Mouse (Mus musculus) hindbrain, embryonic 16.5 days (tissue): ENCODE measurements around the gene Olfr270. TPM values are rescaled to one million over a fixed set of nuclear protein-coding genes. Genes with fewer than 3 reads are reported as not detected.

Source experiments
- ATAC-seq: fragments of 200-750 bp; cut with Nextera tagmentation; 2 replicates; pipeline ENCODE4 v1.8.0; 2017; ENCODE audit warnings: moderate TSS enrichment, moderate library complexity
- H3K27ac ChIP-seq: fragments of 300-500 bp; sonication (generic); 2 replicates; pipeline ENCODE4 v1.5.1; 2014; ENCODE audit warnings: low read depth, mild to moderate bottlenecking, control low read depth, low read length, moderate library complexity
- H3K27me3 ChIP-seq: fragments of 300-500 bp; sonication (generic); replicated peaks from 2 replicates; pipeline ENCODE4 v1.6.1; 2014; ENCODE audit warnings: low read length; ENCODE audit not compliant: control insufficient read depth, insufficient read depth
- H3K36me3 ChIP-seq: fragments of 300-500 bp; sonication (generic); 2 replicates; pipeline ENCODE4 v1.6.1; 2014; ENCODE audit warnings: mild to moderate bottlenecking, low read length, moderate library complexity, mixed read lengths; ENCODE audit not compliant: control insufficient read depth, insufficient read depth
- H3K4me1 ChIP-seq: fragments of 300-500 bp; sonication (generic); 2 replicates; pipeline ENCODE4 v1.6.1; 2014; ENCODE audit warnings: low read depth, low read length; ENCODE audit not compliant: control insufficient read depth, insufficient read depth
- H3K4me2 ChIP-seq: fragments of 300-500 bp; sonication (generic); 2 replicates; pipeline ENCODE4 v1.6.1; 2014; ENCODE audit warnings: mild to moderate bottlenecking, low read length, control low read depth, moderate library complexity
- H3K4me3 ChIP-seq: fragments of 300-500 bp; sonication (generic); 2 replicates; pipeline ENCODE4 v1.5.1; 2014; ENCODE audit warnings: mild to moderate bottlenecking, low read length, control low read depth, moderate library complexity
- H3K9ac ChIP-seq: fragments of 300-500 bp; sonication (generic); 2 replicates; pipeline ENCODE4 v1.6.1; 2014; ENCODE audit warnings: low read depth, mild to moderate bottlenecking, control low read depth, low read length, moderate library complexity
- H3K9me3 ChIP-seq: fragments of 300-500 bp; sonication (generic); 2 replicates; pipeline ENCODE4 v1.6.1; 2014; ENCODE audit warnings: mild to moderate bottlenecking, low read length, moderate library complexity; ENCODE audit not compliant: control insufficient read depth
- WGBS: fragments of 180-500 bp; shearing (Covaris S2); extraction: QIAGEN DNeasy Blood & Tissue Kit; methylation state at CpG from one replicate; pipeline ENCODE4 v1.1.7; 2014; 5-methylcytosine and 5-hydroxymethylcytosine counted together
- polyA plus RNA-seq: library from polyadenylated mRNA; unstranded; fragments of >200 nt; fragmentation: Nextera tagmentation; extraction: Ambion mirVana; gene quantifications from 2 replicates; pipeline ENCODE4 v1.2.1, GENCODE M21; 2015

The Olfr270 gene
- polyA plus RNA-seq, 1 experiment from 2014 or later, result not detected

DNA sequence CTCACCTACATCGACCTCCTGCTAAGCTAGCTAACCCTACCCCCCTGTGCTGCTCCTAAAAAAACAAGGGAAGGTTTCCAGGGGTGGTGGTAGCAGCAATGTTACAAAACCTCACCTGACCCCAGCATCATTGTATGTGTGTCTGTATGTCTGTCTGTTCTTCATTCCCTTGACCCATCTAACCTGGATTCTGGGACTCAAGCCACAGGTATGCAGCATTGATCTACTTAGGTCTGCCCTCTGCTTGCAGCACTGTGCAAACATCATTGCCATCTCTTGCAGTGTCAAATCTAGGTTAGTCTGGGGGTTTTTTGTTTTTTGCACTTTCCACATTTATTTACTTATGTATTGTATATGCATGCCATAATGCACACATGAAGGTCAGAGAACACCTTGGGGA is 54.0 kb downstream of the Olfr270 start:
- ATAC-seq, result no peak
- Histone ChIP-seq H3K27me3 (no peaks in the 10 kb centered on the region), H3K4me3 (no peak overlapping the region), H3K4me2 (no peak overlapping the region), H3K9me3 (no peaks in the 10 kb centered on the region), H3K36me3 (peaks cover 41% of the 10 kb centered on the region), H3K4me1 (no peaks in the 10 kb centered on the region), H3K9ac (no peak overlapping the region), H3K27ac (no peak overlapping the region)
- 85% methylated on average over 1 of the region's 1 CpGs for WGBS

Other genes with a start within 250 kb of the Olfr270 start
- gene Olfr275, start 149.9 kb upstream of the Olfr270 start, polyA plus RNA-seq, result not detected in 2 replicates
- gene Olfr273, start 105.3 kb upstream of the Olfr270 start, polyA plus RNA-seq, result not detected in 2 replicates
- not detected in 2 replicates for gene Olfr272, start 45.4 kb upstream of the Olfr270 start, polyA plus RNA-seq
- gene Nipsnap3a, start 24.7 kb downstream of the Olfr270 start, polyA plus RNA-seq, result not detected in 2 replicates
- gene Nipsnap3b, start 47.3 kb downstream of the Olfr270 start, polyA plus RNA-seq, result 170 and 183 TPM in 2 replicates
- gene Abca1, start 195.3 kb downstream of the Olfr270 start, polyA plus RNA-seq, result 9.4 and 10.0 TPM in 2 replicates